Mouse (Mus musculus) small intestine, adult 2 months (tissue): ENCODE measurements around the gene Atp8b2.

Source experiments
- CTCF ChIP-seq: fragments of 200-500 bp; IDR thresholded peaks from 2 replicates; pipeline ENCODE4 v1.5.1; 2012; ENCODE audit warnings: low read depth, mild to moderate bottlenecking, control low read depth, inconsistent platforms, low read length, moderate library complexity, mixed read lengths; ENCODE audit not compliant: insufficient replicate concordance, insufficient read length; ENCODE audit errors: extremely low read depth
- POLR2A ChIP-seq: fragments of 200-500 bp; IDR thresholded peaks from 2 replicates; pipeline ENCODE4 v1.6.1; 2012; ENCODE audit warnings: low read depth, mild to moderate bottlenecking, control low read depth, inconsistent platforms, low read length, moderate library complexity

DNA sequence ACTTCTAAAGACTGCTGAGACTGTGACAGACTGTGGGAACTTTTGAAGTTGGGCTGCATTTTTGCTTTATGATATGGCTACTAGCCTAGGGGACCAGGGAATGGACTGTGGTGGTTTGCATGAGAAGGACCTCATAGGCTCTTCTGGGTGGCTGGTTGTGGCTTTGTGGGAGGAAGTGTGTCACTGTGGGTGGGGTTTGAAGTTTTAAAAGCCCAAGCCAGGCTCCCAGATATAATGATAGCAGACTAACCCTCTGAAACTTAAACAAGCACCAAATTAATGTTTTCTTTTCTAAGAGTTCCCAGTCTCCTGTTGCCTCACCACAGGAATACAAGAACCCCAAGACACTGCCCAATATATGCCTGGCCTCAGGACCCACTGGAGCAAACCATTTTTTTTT, 13.6 kb upstream of the Atp8b2 start:
- TF ChIP-seq CTCF (no peak), POLR2A (no peak)
